Mouse (Mus musculus): Measurements from ENCODE around the gene Epor.

The Epor gene

GRCm38 (mm10) chr9:21962416-21963059 lies 768 bp downstream of the Epor start:
- DNase-seq (ENCODE audit: low spot score), result peak; percentile 90

DNA sequence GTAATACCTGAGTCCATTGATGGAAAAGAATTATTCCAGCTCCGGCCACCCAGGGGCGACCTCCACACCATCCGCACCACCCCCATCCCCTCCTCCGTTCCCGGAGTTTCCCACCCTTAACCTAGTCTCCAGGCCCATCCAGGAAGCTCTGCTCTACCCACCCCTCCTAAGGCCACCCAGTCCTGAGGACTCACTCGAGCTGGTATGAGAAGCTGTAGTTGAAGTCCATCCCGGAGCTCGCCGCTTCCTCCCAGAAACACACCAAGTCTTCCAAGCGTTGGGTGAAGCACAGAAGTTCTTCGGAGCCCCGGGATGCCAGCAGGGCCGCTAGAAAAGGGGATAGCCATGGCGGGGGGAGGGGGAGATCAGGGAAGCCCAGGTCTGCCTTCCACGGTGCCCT lies 1.3 kb downstream of the Epor start:
- no peak for DNase-seq (ENCODE audit: low spot score)

GRCm38 (mm10) chr9:21961366-21961980 lies 1.8 kb downstream of the Epor start:
- no peak for DNase-seq (ENCODE audit: low spot score)

GRCm38 (mm10) chr9:21960558-21961208 lies 2.6 kb downstream of the Epor start:
- no peak for DNase-seq (ENCODE audit: low spot score)

DNA sequence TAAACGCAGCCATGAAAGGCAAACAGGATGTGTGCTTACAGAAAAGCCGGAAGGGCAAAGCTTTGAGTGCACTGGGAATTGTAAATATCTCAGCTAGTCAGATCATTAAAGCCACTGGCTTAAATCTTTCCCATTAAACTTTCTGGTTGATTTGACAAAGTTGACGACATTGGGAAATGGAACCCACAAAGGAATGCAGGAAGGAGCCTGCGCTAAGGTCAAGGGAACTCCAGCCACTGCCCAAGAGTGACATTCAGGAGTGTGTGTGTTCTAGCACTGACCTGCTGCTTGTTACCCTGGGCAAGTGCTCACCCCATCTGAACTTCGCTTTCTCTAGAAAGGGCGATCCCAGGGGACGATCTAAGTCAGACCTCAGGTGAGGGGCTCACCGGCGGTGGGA lies 3.2 kb downstream of the Epor start:
- no peak for DNase-seq (ENCODE audit: low spot score)

DNA sequence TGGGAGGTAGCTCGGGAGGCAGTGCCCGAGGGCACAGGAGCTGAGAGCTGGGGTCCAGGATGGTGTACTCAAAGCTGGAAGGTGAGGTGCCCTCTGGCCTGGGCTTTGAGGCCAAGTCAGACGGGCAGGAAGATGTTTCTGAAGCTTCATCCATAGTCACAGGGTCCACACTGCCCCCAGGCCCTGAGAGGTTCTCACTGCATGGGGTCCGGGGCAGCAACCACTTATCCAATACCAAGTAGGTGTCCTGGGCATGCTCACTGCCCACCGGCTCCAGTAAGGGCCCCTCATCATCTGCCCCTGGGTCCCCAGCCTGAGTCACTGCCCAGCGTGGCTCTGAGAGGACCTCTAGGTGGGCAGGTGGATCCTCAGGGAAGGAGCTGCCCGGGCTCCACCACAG lies 4.1 kb downstream of the Epor start:
- DNase-seq (ENCODE audit: low spot score), result no peak

DNA sequence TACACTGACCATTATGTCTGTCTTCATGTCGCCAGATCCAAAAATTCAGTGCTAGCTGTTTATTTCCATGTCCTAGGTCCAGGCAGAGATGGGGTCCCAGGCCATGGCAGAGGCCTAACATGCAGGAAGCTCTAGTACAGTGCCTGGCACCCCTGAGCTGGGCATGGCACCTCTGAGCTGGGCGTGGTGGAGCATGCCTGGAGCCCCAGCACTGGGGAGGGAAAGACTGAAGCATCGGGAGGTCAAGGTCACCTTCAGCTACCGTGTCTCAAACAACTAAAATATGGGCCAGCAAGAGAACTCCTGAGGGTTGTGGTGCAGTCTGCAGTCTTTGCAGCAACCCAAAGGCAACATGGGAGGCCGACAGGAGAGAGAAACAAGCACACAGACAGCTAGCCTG lies 4.9 kb downstream of the Epor start:
- DNase-seq (ENCODE audit: low spot score), result no peak

DNA sequence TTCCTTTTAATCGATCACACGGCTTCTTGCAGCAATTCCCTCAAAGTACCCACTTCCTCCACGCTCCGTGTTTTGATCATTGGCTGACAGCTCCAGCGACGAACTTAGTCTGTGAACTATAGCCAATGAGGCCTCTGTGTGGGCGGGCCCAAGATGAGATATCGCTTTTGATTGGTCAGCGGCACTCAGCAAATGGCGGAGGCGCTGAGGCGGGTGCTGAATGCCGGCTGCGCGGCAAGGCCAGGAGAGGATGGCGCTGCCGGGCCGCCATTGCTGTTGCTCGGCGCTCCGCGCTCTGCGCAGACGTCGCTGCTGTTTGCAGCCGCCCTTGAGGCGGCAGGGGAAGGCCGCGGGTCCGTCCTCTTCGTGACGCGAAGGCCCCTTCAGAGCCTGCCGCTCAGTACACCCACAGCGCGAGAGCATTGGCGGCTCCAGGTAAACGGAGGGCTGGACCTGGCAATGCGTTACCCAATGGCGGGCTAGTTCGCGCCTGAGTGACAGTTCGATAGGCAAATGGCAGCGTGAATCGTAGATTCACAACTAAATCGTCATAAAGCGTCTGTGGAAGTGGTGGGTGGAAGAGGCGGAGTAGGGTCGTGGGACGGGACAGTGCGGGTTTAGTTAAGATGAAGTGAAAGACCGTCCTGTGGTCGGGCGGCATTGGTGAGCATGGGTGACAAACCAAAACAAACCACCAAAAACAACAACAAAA lies 7.6 kb downstream of the Epor start, which contains the start of gene Swsap1:
Swsap1 (plus strand) TSS at position 186 of the 712 bp plus-strand sequence.
- peak; percentile 99 for DNase-seq (ENCODE audit: low spot score)

DNA sequence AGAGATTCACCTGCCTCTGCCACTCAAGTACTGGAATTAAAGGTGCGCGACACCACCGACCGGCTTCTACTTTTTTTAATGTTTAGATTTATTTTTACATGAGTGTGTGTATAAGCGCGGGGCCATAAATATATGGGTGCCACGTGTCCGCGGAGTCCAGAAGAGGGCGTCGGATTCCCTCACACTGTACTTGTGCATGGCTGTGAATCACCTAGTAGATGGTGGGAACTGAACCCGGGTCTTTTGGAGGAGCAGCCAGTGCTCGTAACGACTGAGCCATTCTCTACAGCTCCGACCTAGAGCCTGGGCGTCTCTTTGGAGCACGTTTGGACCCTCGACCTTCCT lies 8.1 kb downstream of the Epor start:
- no peak for DNase-seq (ENCODE audit: low spot score)

- DNase-seq (ENCODE audit: low spot score), result no peak
These were observed 8.7 kb downstream of the Epor start for GRCm38 (mm10) chr9:21954635-21955034.

DNA sequence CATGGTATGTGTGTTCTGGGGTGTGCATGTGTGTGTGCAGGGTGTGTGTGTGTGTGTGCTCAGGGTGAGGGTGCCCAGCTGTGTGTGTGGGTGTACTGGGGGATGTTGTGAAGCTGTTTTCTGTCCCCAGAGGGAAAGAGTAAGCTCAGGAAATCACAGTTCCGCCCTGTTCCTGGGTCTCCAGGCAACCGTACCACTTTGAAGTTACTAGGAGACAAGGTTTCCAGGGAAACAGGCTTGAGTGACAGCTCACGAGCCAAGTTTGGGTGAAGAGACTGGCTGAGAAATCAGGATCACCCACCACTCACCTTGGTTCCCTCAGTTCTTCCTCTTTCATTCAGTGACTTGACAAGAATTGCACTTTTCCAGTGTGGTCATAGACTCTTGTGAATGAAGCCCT lies 9.7 kb downstream of the Epor start:
- no peak for DNase-seq (ENCODE audit: low spot score)

GRCm38 (mm10) chr9:21951977-21952376 lies 11.3 kb downstream of the Epor start:
- DNase-seq (ENCODE audit: low spot score), result no peak

DNA sequence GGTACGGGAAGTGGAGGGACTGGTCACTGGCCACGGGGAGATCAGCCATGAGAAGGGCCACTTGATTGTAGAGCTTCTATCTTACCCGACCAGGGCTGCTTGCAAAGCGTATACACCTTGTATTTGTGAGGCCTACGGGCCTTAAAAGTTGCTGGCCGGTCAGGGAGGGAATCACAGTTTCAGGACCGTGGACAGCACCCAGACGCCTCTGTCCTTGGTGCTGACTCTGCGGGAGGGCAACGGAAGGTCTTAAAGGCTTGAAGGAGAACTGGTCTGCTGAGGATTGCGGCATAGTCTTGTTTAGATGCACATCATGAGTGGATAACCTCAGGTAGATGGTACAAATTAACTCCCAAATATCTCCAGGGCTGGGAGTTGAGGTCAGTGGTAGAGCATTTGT lies 13.0 kb downstream of the Epor start:
- DNase-seq (ENCODE audit: low spot score), result peak; percentile 62

- no peak for DNase-seq (ENCODE audit: low spot score)
These were observed 14.5 kb downstream of the Epor start for GRCm38 (mm10) chr9:21948790-21949189.

GRCm38 (mm10) chr9:21948146-21948545 lies 15.2 kb downstream of the Epor start:
- no peak for DNase-seq (ENCODE audit: low spot score)

- DNase-seq (ENCODE audit: low spot score), result no peak
These were observed 15.7 kb downstream of the Epor start for GRCm38 (mm10) chr9:21947540-21948130.

GRCm38 (mm10) chr9:21944267-21944666 lies 19.0 kb downstream of the Epor start:
- DNase-seq (ENCODE audit: low spot score), result no peak

GRCm38 (mm10) chr9:21943638-21944037 lies 19.7 kb downstream of the Epor start:
- DNase-seq (ENCODE audit: low spot score), result no peak

DNA sequence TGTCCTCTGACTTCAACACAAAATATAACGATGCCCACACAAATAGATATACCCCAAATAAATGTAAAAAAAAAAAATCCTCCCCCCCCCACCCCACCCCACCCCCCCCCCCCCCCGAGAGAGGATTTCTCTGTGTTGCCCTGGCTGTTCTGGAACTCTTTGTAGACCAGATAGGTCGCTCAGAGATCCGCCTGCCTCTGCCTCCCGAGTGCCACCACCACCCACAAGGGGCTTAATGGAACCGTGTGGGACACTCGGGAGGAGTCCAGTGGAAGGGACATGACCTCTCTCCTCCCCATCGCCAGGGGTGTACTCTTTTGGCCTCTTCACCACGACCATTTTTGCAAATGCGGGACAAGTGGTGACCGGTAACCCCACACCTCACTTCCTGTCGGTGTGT lies 20.3 kb downstream of the Epor start:
- no peak for DNase-seq (ENCODE audit: low spot score)

DNA sequence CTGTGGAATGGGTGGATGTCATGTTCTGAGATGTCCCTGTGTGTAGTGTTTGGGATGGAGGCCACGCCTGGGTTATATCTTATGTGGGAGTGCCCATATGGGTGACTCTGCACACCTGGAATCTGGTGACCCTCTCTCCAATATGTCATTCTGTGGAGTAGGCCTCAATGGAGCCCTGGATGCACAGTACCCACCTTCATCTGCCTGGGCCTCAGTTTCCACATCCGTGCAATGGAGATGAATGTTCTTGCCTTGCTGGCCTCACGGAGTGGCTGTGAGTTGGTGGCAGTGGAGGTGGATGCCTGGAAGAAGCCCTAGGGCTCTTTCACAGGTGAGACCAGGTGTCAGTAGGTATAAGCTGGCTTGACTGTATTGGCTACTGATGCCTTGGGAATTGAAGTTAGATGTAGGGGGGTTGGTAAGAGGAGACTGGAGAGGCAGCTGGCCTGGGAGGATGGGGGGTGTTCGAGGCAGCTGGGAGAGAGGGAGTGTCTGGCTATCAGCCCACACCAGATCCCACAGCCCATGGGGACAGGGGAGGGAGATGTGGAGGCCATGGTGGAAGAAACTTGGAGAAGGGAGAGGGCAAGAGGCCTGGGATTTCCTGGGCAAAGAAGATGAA lies 25.0 kb downstream of the Epor start:
- DNase-seq (ENCODE audit: low spot score), result no peak

- DNase-seq (ENCODE audit: low spot score), result no peak
These were observed 25.6 kb downstream of the Epor start for GRCm38 (mm10) chr9:21937711-21938175.

All from spleen, adult 12 weeks (tissue).